Mouse (Mus musculus) hindbrain, embryonic 11.5 days (tissue): ENCODE results near the gene Cox19. TPM values are rescaled to one million over a fixed set of nuclear protein-coding genes. Genes with fewer than 3 reads are reported as not detected.

Source experiments
- ATAC-seq: fragments of 200-750 bp; cut with Nextera tagmentation; 2 replicates; pipeline ENCODE4 v1.8.0; 2017; ENCODE audit warnings: mild to moderate bottlenecking, moderate TSS enrichment, moderate library complexity; ENCODE audit not compliant: low FRiP score
- DNase-seq: peaks from one replicate; pipeline ENCODE4 v3.0.0-alpha.2; 2015; ENCODE audit warnings: low spot score
- H3K27ac ChIP-seq: fragments of 300-500 bp; sonication (generic); 2 replicates; pipeline ENCODE4 v1.5.1; 2014; ENCODE audit warnings: mild to moderate bottlenecking, low read depth, low read length
- H3K27me3 ChIP-seq: fragments of 300-500 bp; sonication (generic); 2 replicates; pipeline ENCODE4 v1.6.1; 2014; ENCODE audit warnings: mild to moderate bottlenecking, low read length, moderate library complexity, mixed read lengths; ENCODE audit not compliant: control insufficient read depth, insufficient read depth
- H3K36me3 ChIP-seq: fragments of 300-500 bp; sonication (generic); 2 replicates; pipeline ENCODE4 v1.6.1; 2014; ENCODE audit warnings: mild to moderate bottlenecking, low read length, moderate library complexity, mixed read lengths; ENCODE audit not compliant: control insufficient read depth, insufficient read depth
- H3K4me1 ChIP-seq: fragments of 300-500 bp; sonication (generic); replicated peaks from 2 replicates; pipeline ENCODE4 v1.6.1; 2014; ENCODE audit warnings: low read length, mixed read lengths; ENCODE audit not compliant: control insufficient read depth, insufficient read depth
- H3K4me2 ChIP-seq: fragments of 300-500 bp; sonication (generic); replicated peaks from 2 replicates; pipeline ENCODE4 v1.6.1; 2014; ENCODE audit warnings: mild to moderate bottlenecking, low read depth, low read length
- H3K4me3 ChIP-seq: fragments of 300-500 bp; sonication (generic); 2 replicates; pipeline ENCODE4 v1.5.1; 2014; ENCODE audit warnings: low read depth, low read length
- H3K9ac ChIP-seq: fragments of 300-500 bp; sonication (generic); 2 replicates; pipeline ENCODE4 v1.6.1; 2014; ENCODE audit warnings: low read depth, low read length
- H3K9me3 ChIP-seq: fragments of 300-500 bp; sonication (generic); 2 replicates; pipeline ENCODE4 v1.6.1; 2016; ENCODE audit warnings: low read length; ENCODE audit not compliant: control insufficient read depth
- WGBS: fragments of 180-500 bp; shearing (Covaris S2); extraction: QIAGEN DNeasy Blood & Tissue Kit; methylation state at CpG from one replicate; pipeline ENCODE4 v1.1.7; 2014; 5-methylcytosine and 5-hydroxymethylcytosine counted together
- microRNA counts: library from miRNA; unstranded; fragments of <30 nt; microRNA quantifications from one replicate; lab custom pipeline; 2015
- polyA plus RNA-seq: library from polyadenylated mRNA; unstranded; fragments of >200 nt; fragmentation: Nextera tagmentation; extraction: Ambion mirVana; gene quantifications from 2 replicates; pipeline ENCODE4 v1.2.1, GENCODE M21; 2014

Cox19 gene
- polyA plus RNA-seq, 1 experiment from 2014 or later = 127 TPM

- Histone ChIP-seq H3K4me3 (no peak overlapping the region), H3K9me3 (no peaks in the 10 kb centered on the region), H3K27me3 (no peaks in the 10 kb centered on the region), H3K4me1 (no peaks in the 10 kb centered on the region), H3K4me2 (no peak overlapping the region), H3K27ac (no peak overlapping the region), H3K36me3 (no peaks in the 10 kb centered on the region), H3K9ac (no peak overlapping the region)
- no peak for ATAC-seq
- 86% methylated on average over 12 of the region's 12 CpGs for WGBS
- DNase-seq = no peak
Measured at GRCm38 (mm10) chr5:139290467-139291259, 60.6 kb downstream of the Cox19 start.

DNA sequence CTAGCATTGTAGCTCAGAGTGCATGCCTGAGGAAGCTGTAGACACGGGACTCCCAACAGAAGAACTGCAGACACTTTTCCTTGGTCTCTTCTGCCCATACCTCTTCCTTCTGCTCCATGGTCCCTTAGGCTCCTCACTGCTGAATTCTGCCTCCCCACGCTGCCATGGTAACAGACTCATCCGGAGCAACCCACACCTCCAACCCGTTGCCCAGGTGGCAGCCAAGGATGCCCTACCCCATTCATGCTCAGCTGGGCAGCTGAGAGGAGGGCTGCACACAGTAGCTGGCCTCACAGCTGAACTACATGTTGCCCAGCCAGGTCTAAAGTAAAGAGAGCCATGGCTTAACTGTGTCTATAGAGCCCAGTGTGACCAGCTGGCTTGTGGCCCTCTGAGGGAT lies 62.6 kb downstream of the Cox19 start:
- Histone ChIP-seq H3K4me3 (no peak overlapping the region), H3K27me3 (no peaks in the 10 kb centered on the region), H3K9ac (no peak overlapping the region), H3K4me2 (no peak overlapping the region), H3K36me3 (no peaks in the 10 kb centered on the region), H3K4me1 (0 out of 2 replicates have a peak, but pooled peaks cover 2% of the 10 kb centered on the region), H3K27ac (no peak overlapping the region), H3K9me3 (no peaks in the 10 kb centered on the region)
- no peak for DNase-seq
- ATAC-seq = no peak
- 78% methylated on average over 4 of the region's 4 CpGs for WGBS

GRCm38 (mm10) chr5:139287787-139288186 lies 63.4 kb downstream of the Cox19 start:
- no peak for DNase-seq
- H3K9me3 ChIP-seq = no peaks in the 10 kb centered on the region
- WGBS = 91% methylated on average over 4 of the region's 4 CpGs
- 0 out of 2 replicates have a peak, but pooled peaks cover 2% of the 10 kb centered on the region for H3K4me1 ChIP-seq
- no peaks in the 10 kb centered on the region for H3K27me3 ChIP-seq
- ATAC-seq = no peak
- H3K4me3 ChIP-seq = no peak overlapping the region
- H3K27ac ChIP-seq = no peak overlapping the region
- no peaks in the 10 kb centered on the region for H3K36me3 ChIP-seq
- no peak overlapping the region for H3K9ac ChIP-seq
- no peak overlapping the region for H3K4me2 ChIP-seq

- no peak for ATAC-seq
- Histone ChIP-seq H3K9ac (no peak overlapping the region), H3K4me2 (no peak overlapping the region), H3K27me3 (no peaks in the 10 kb centered on the region), H3K4me1 (0 out of 2 replicates have a peak, but pooled peaks cover 2% of the 10 kb centered on the region), H3K36me3 (no peaks in the 10 kb centered on the region), H3K4me3 (no peak overlapping the region), H3K27ac (no peak overlapping the region), H3K9me3 (no peaks in the 10 kb centered on the region)
- DNase-seq = no peak
- 92% methylated on average over 5 of the region's 5 CpGs for WGBS
Measured at GRCm38 (mm10) chr5:139287099-139287498, 64.1 kb downstream of the Cox19 start.

MicroRNA genes within 50 kb of the gene (microRNA counts, 519-probe panel; counts per million panel counts)
- not detected for microRNA mmu-miR-339-3p (lab: Ali Mortazavi, UCI)
- not detected for microRNA mmu-miR-339-5p (lab: Ali Mortazavi, UCI)

Other genes with a start within 250 kb of the Cox19 start
- gene Prkar1b, start 201.4 kb downstream of the Cox19 start, polyA plus RNA-seq = 19.9 and 26.4 TPM in 2 replicates
- 5.3 and 7.2 TPM in 2 replicates for gene Dnaaf5, start 201.2 kb downstream of the Cox19 start, polyA plus RNA-seq
- 38.4 and 43.8 TPM in 2 replicates for gene Sun1, start 150.8 kb downstream of the Cox19 start, polyA plus RNA-seq
- 112 and 121 TPM in 2 replicates for gene Get4, start 99.1 kb downstream of the Cox19 start, polyA plus RNA-seq
- 2.1 and 4.0 TPM in 2 replicates for gene Adap1, start 25.8 kb downstream of the Cox19 start, polyA plus RNA-seq
- not detected in 2 replicates for gene Cyp2w1, start 1.2 kb upstream of the Cox19 start, polyA plus RNA-seq
- gene Gpr146, start 26.3 kb upstream of the Cox19 start, polyA plus RNA-seq = 1.8 TPM in 2 replicates
- 0.11 and 0.32 TPM in 2 replicates for gene C130050O18Rik, start 53.9 kb upstream of the Cox19 start, polyA plus RNA-seq
- gene Gper1, start 71.7 kb upstream of the Cox19 start, polyA plus RNA-seq = 2.0 and 2.4 TPM in 2 replicates
- 29.2 and 31.2 TPM in 2 replicates for gene 3110082I17Rik, start 109.1 kb upstream of the Cox19 start, polyA plus RNA-seq
- 6.7 and 8.4 TPM in 2 replicates for gene Zfand2a, start 133.1 kb upstream of the Cox19 start, polyA plus RNA-seq
- gene Uncx, start 192.1 kb upstream of the Cox19 start, polyA plus RNA-seq = 57.9 and 66.8 TPM in 2 replicates